Comparison of ENCODE assay signal across 8 mouse cellular contexts in the genomic region with DNA sequence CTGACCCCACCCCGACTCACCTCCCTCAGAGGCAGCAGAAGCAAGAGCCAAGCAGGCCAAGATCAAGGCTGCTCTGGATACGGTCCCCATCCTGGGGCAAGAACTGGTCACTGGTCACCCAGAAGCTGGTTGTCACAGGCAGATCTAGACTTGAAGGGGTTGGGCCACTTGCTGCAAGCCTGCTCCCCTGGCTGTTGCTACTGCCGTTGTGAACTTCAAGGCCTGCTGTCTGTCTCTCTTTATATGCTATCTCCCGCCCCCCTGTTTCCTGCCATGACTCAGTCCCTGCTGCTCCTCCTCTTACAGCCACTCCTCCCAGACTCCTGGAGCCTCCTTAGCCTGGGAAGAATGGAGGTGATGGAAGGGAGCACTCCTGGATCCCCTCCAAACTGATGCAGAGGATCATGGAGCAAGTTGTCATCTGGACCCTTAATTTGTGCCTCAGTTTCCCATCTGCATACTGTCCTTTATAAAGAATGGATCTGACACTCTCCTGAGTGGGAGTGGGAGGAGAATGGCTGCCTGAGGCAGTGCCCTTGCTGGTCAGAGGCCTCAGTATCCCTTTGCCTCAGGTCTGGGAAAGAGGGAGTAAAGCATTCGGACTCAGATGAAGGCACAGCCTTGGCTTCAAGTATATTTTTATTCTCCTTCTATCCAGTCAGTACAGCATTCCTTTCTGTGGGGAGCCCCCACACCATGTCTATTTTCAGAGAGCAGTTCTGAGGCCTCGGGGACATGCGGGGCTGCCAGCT. TPM values are rescaled to one million over a fixed set of nuclear protein-coding genes. Genes with fewer than 3 reads are reported as not detected.
DNase-seq lines count a peak whose midpoint lies in the region; ATAC-seq and TF ChIP-seq lines count a peak whose summit lies in the region.

A gene (minus strand): TSS at position 217 of the 752 bp plus-strand sequence.

- H3K4me2 ChIP-seq in forebrain, embryonic 11.5 days (ENCODE audit: low read depth, low read length, severe bottlenecking): no peak within 1 kb of the TSS
- no peak within 1 kb of the TSS for H3K4me2 ChIP-seq in forebrain, embryonic 16.5 days (ENCODE audit: low read length)
- no peak within 1 kb of the TSS for H3K4me2 ChIP-seq in intestine, embryonic 15.5 days (replicated peaks)
- H3K4me2 ChIP-seq in limb, embryonic 14.5 days (replicated peaks; ENCODE audit: low read depth, low read length, severe bottlenecking): no peak within 1 kb of the TSS
- H3K4me2 ChIP-seq in midbrain, embryonic 14.5 days (ENCODE audit: low read length): no peak within 1 kb of the TSS

- H3K4me1 ChIP-seq in forebrain, embryonic 11.5 days (replicated peaks; ENCODE audit: control insufficient read depth, insufficient read depth, low read length): no peaks in the 10 kb centered on the region; the same call in 1 of the 2 replicates
- no peaks in the 10 kb centered on the region for H3K4me1 ChIP-seq in forebrain, embryonic 16.5 days (replicated peaks; ENCODE audit: control insufficient read depth, insufficient read depth, low read length)
- peaks cover 13% of the 10 kb centered on the region for H3K4me1 ChIP-seq in intestine, embryonic 15.5 days (replicated peaks)
- no peaks in the 10 kb centered on the region for H3K4me1 ChIP-seq in limb, embryonic 14.5 days (ENCODE audit: control insufficient read depth, insufficient read depth, low read length)
- H3K4me1 ChIP-seq in midbrain, embryonic 14.5 days (ENCODE audit: control insufficient read depth, insufficient read depth, low read length): no peaks in the 10 kb centered on the region

- no peaks in the 10 kb centered on the region for H3K9me3 ChIP-seq in forebrain, embryonic 11.5 days (ENCODE audit: control insufficient read depth, low read length)
- H3K9me3 ChIP-seq in forebrain, embryonic 16.5 days (ENCODE audit: control insufficient read depth, low read length): no peaks in the 10 kb centered on the region
- H3K9me3 ChIP-seq in intestine, embryonic 15.5 days: no peaks in the 10 kb centered on the region
- H3K9me3 ChIP-seq in limb, embryonic 14.5 days (ENCODE audit: control insufficient read depth, low read length): no peaks in the 10 kb centered on the region
- H3K9me3 ChIP-seq in midbrain, embryonic 14.5 days (ENCODE audit: control insufficient read depth, low read length): no peaks in the 10 kb centered on the region

- H3K36me3 ChIP-seq in forebrain, embryonic 11.5 days (ENCODE audit: control insufficient read depth, insufficient read depth, low read length): peaks cover 7% of the 10 kb centered on the region; the same call in 1 of the 2 replicates
- H3K36me3 ChIP-seq in forebrain, embryonic 16.5 days (ENCODE audit: control insufficient read depth, insufficient read depth): peaks cover 8% of the 10 kb centered on the region
- H3K36me3 ChIP-seq in intestine, embryonic 15.5 days: peaks cover 26% of the 10 kb centered on the region
- H3K36me3 ChIP-seq in limb, embryonic 14.5 days (ENCODE audit: control insufficient read depth, insufficient read depth, low read length): peaks cover 59% of the 10 kb centered on the region
- peaks cover 76% of the 10 kb centered on the region for H3K36me3 ChIP-seq in midbrain, embryonic 14.5 days (ENCODE audit: control insufficient read depth, insufficient read depth, low read length)

- 87% methylated on average over 7 of the region's 7 CpGs for WGBS in forebrain, embryonic 11.5 days
- 77% methylated on average over 7 of the region's 7 CpGs for WGBS in forebrain, embryonic 16.5 days
- WGBS in intestine, embryonic 15.5 days: 62% methylated on average over 7 of the region's 7 CpGs
- WGBS in limb, embryonic 14.5 days: 74% methylated on average over 7 of the region's 7 CpGs
- 85% methylated on average over 7 of the region's 7 CpGs for WGBS in midbrain, embryonic 14.5 days

- H3K9ac ChIP-seq in forebrain, embryonic 11.5 days (ENCODE audit: low read length): no peak within 1 kb of the TSS
- no peak within 1 kb of the TSS for H3K9ac ChIP-seq in forebrain, embryonic 16.5 days (replicated peaks; ENCODE audit: low read depth, low read length)
- H3K9ac ChIP-seq in intestine, embryonic 15.5 days: no peak within 1 kb of the TSS
- H3K9ac ChIP-seq in limb, embryonic 14.5 days (ENCODE audit: low read depth, low read length, severe bottlenecking): no peak within 1 kb of the TSS
- H3K9ac ChIP-seq in midbrain, embryonic 14.5 days (replicated peaks; ENCODE audit: low read length): no peak within 1 kb of the TSS

- TF ChIP-seq POLR2A in limb, embryonic 14.5 days (IDR thresholded peaks at IDR 0.05; ENCODE audit: borderline replicate concordance, extremely low read depth, insufficient read depth, insufficient read length): no peak

- DNase-seq in forebrain, embryonic 11.5 days (ENCODE audit: low spot score): no peak
- peak; percentile 87 for DNase-seq in adrenal gland, postnatal 14 days
- no peak for DNase-seq in limb, embryonic 14.5 days (ENCODE audit: low spot score)
- DNase-seq in midbrain, embryonic 14.5 days: no peak
- DNase-seq in yolk sac, embryonic 10.5 days (ENCODE audit: low spot score): peak; percentile 52

- H3K27me3 ChIP-seq in forebrain, embryonic 11.5 days (ENCODE audit: control insufficient read depth, insufficient read depth, low read length): no peaks in the 10 kb centered on the region
- H3K27me3 ChIP-seq in forebrain, embryonic 16.5 days (replicated peaks; ENCODE audit: control insufficient read depth, insufficient read depth, low read length): no peaks in the 10 kb centered on the region
- no peaks in the 10 kb centered on the region for H3K27me3 ChIP-seq in intestine, embryonic 15.5 days (replicated peaks)
- no peaks in the 10 kb centered on the region for H3K27me3 ChIP-seq in limb, embryonic 14.5 days (ENCODE audit: control insufficient read depth, insufficient read depth, low read length)
- H3K27me3 ChIP-seq in midbrain, embryonic 14.5 days (ENCODE audit: control insufficient read depth, insufficient read depth, low read length): no peaks in the 10 kb centered on the region

- no peak within 1 kb of the TSS for H3K4me3 ChIP-seq in forebrain, embryonic 11.5 days (ENCODE audit: low read depth, low read length)
- no peak within 1 kb of the TSS for H3K4me3 ChIP-seq in forebrain, embryonic 16.5 days (replicated peaks; ENCODE audit: low read length)
- H3K4me3 ChIP-seq in intestine, embryonic 15.5 days (replicated peaks): no peak within 1 kb of the TSS
- H3K4me3 ChIP-seq in limb, embryonic 14.5 days (replicated peaks; ENCODE audit: low read length): no peak within 1 kb of the TSS
- no peak within 1 kb of the TSS for H3K4me3 ChIP-seq in midbrain, embryonic 14.5 days (replicated peaks; ENCODE audit: low read depth, low read length)

- ATAC-seq in forebrain, embryonic 11.5 days (replicated peaks; ENCODE audit: low FRiP score): no peak
- no peak for ATAC-seq in forebrain, embryonic 16.5 days
- peak; percentile 30; the same call in 1 of the 2 replicates for ATAC-seq in granulocyte monocyte progenitor cell, adult 5-6 weeks (replicated peaks; ENCODE audit: poor library complexity, severe bottlenecking)
- ATAC-seq in intestine, embryonic 15.5 days: peak; percentile 36; the same call in 1 of the 2 replicates
- no peak for ATAC-seq in limb, embryonic 14.5 days (ENCODE audit: low FRiP score, low read depth)
- no peak for ATAC-seq in midbrain, embryonic 14.5 days (ENCODE audit: low FRiP score, low TSS enrichment)

- no peak within 1 kb of the TSS for H3K27ac ChIP-seq in forebrain, embryonic 11.5 days (ENCODE audit: low read depth, low read length)
- H3K27ac ChIP-seq in forebrain, embryonic 16.5 days (ENCODE audit: low read length): no peak within 1 kb of the TSS
- peak within 1 kb of the TSS; percentile 36; the same call in 1 of the 2 replicates for H3K27ac ChIP-seq in intestine, embryonic 15.5 days
- no peak within 1 kb of the TSS for H3K27ac ChIP-seq in limb, embryonic 14.5 days (replicated peaks; ENCODE audit: low read depth, low read length)
- no peak within 1 kb of the TSS for H3K27ac ChIP-seq in midbrain, embryonic 14.5 days (replicated peaks; ENCODE audit: low read depth, low read length)

RNA-seq across cellular contexts. Expression of the gene that starts here (rescaled TPM):
- 17.2 and 19.4 TPM in 2 replicates for polyA plus RNA-seq in forebrain, embryonic 11.5 days (2014; fragmentation: Nextera tagmentation; extraction: Ambion mirVana)
- 7.9 and 11.0 TPM in 2 replicates for polyA plus RNA-seq in forebrain, embryonic 16.5 days (2015; fragmentation: Nextera tagmentation; extraction: Ambion mirVana)
- 188 and 208 TPM in 2 replicates for total RNA-seq in adrenal gland, postnatal 14 days (2021)
- total RNA-seq in granulocyte monocyte progenitor cell, adult 5-6 weeks (2014; fragmentation: Nextera tagmentation): 5.6 and 10.4 TPM in 2 replicates
- 0.30 TPM in 1 of 2 replicates, not detected in the other for total RNA-seq in granulocyte monocyte progenitor cell, adult 5-6 weeks (2017)
- polyA plus RNA-seq in intestine, embryonic 15.5 days (2015; fragmentation: Nextera tagmentation; extraction: Ambion mirVana): 20.2 and 20.9 TPM in 2 replicates
- polyA plus RNA-seq in limb, embryonic 14.5 days (2012; rRNA removed): 16.2 and 21.9 TPM in 2 replicates
- polyA plus RNA-seq in limb, embryonic 14.5 days (2014; fragmentation: Nextera tagmentation; extraction: Ambion mirVana): 11.8 and 12.5 TPM in 2 replicates
- 6.1 and 10.9 TPM in 2 replicates for polyA plus RNA-seq in midbrain, embryonic 14.5 days (2014; fragmentation: Nextera tagmentation; extraction: Ambion mirVana)

Comparison
In these comparisons a context has a peak if more than half of its experiments do, and no peak if none do; other contexts are left out.
1. RNA of the gene that starts here (total RNA-seq): 188 to 208 TPM in adrenal gland, postnatal 14 days; 0.30 to 10.4 TPM in granulocyte monocyte progenitor cell, adult 5-6 weeks; every median in the first group is over 10 times any median in the second.
2. ATAC-seq: peak in granulocyte monocyte progenitor cell, adult 5-6 weeks (single experiment) and intestine, embryonic 15.5 days (single experiment); none in forebrain, embryonic 11.5 days (single experiment), forebrain, embryonic 16.5 days (single experiment), limb, embryonic 14.5 days (single experiment) and midbrain, embryonic 14.5 days (single experiment).
3. DNase-seq: peak in adrenal gland, postnatal 14 days (single experiment) and yolk sac, embryonic 10.5 days (single experiment); none in forebrain, embryonic 11.5 days (single experiment), limb, embryonic 14.5 days (single experiment) and midbrain, embryonic 14.5 days (single experiment).